Mouse (Mus musculus): ENCODE data around the gene Borcs8.

Gene Borcs8

GRCm38 (mm10) chr8:70139026-70139857 lies at the start of gene Borcs8, which contains the start of the genes Rfxank and Mef2b:
TSS of gene Borcs8 (plus strand) at chr8:70139499.
TSS of gene Rfxank (minus strand) at chr8:70139154.
TSS of gene Mef2b (plus strand) at chr8:70139711.
- peak; percentile 97 for DNase-seq (ENCODE audit: low spot score)

- DNase-seq (ENCODE audit: low spot score) = no peak
These were observed 46.5 kb upstream of the Borcs8 start for GRCm38 (mm10) chr8:70092786-70093185.

DNA sequence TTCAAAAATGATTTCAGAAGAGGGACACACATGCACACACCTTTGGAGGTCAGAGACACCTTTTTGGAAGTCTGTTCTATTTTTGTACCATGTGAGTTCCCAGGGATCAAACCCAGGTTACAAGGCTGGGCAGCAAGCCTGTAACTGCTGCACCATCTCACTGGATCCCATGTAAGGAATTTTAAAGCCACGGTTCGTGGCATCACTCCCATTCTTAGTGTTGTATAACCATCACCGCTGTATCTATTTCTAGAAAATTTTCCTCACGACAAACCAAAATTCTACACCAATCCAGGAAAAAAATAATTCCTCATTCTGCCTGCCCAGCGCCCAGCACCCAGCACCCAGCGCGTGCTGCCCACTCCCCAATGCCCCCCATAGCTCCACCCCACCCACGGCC lies 40.0 kb upstream of the Borcs8 start:
- DNase-seq (ENCODE audit: low spot score) = no peak

DNA sequence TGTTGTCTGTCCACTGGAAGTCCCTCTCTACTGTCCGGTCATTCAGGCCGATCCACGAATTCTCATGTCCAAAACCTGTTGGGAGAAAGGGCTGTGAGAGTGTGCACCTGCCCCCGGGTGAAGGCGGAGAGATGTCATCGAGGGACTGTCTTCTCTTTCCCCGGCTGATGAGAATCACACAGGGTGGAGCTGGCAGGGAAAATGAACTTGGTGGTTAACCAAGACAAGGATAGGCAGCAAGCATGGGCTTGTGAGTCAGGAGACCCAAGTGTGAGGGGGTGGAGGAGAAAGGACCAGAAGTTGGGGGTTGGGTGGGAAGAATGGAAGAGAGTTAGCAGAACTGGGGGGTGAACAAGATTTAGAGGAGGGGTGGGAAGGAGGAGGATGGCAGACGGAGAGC lies 39.1 kb upstream of the Borcs8 start:
- no peak for DNase-seq (ENCODE audit: low spot score)

- DNase-seq (ENCODE audit: low spot score) = no peak
These were observed 34.8 kb upstream of the Borcs8 start for GRCm38 (mm10) chr8:70104506-70104905.

GRCm38 (mm10) chr8:70104922-70105321 lies 34.4 kb upstream of the Borcs8 start:
- DNase-seq (ENCODE audit: low spot score) = no peak

GRCm38 (mm10) chr8:70110451-70110850 lies 28.8 kb upstream of the Borcs8 start:
- DNase-seq (ENCODE audit: low spot score) = no peak

- DNase-seq (ENCODE audit: low spot score) = no peak
These were observed 28.0 kb upstream of the Borcs8 start for GRCm38 (mm10) chr8:70111192-70111795.

DNA sequence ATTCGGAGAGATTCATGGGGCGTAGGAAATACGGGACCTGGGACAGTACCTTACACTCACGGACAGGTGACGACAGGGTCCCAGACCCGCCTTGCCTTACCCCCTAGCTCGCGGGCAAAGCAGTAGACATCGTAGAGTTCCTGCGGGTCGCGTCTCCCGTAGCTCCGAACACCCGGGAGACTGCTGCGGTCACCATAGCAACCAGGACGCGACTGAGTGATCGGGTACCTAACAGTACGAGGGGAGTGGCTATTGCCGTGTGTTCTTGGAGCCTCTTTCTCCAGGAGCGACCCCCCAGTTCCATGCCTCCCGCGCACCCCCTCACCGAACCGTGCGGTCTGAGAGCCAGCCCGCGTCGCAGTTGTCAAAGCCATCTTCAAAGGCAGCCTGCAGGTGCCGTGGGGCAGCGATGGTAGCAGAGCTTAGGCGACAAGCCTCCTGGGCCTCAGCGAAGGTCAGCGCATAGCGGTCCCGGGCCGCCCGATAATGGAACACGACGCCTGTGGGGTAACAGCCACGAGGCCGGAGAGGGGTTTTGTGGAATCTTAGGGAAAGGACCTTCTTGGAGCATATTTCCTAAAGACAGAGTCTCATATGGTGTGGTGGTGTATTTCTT lies 26.8 kb upstream of the Borcs8 start:
- no peak for DNase-seq (ENCODE audit: low spot score)

GRCm38 (mm10) chr8:70114488-70114887 lies 24.8 kb upstream of the Borcs8 start:
- no peak for DNase-seq (ENCODE audit: low spot score)

- no peak for DNase-seq (ENCODE audit: low spot score)
These were observed 24.4 kb upstream of the Borcs8 start for GRCm38 (mm10) chr8:70114892-70115291.

- DNase-seq (ENCODE audit: low spot score) = no peak
These were observed 21.7 kb upstream of the Borcs8 start for GRCm38 (mm10) chr8:70117611-70118010.

- no peak for DNase-seq (ENCODE audit: low spot score)
These were observed 20.3 kb upstream of the Borcs8 start for GRCm38 (mm10) chr8:70118726-70119700.

GRCm38 (mm10) chr8:70120667-70121066 lies 18.6 kb upstream of the Borcs8 start, which contains the start of gene Ncan:
TSS of gene Ncan (minus strand) at chr8:70120873.
- no peak for DNase-seq (ENCODE audit: low spot score)

DNA sequence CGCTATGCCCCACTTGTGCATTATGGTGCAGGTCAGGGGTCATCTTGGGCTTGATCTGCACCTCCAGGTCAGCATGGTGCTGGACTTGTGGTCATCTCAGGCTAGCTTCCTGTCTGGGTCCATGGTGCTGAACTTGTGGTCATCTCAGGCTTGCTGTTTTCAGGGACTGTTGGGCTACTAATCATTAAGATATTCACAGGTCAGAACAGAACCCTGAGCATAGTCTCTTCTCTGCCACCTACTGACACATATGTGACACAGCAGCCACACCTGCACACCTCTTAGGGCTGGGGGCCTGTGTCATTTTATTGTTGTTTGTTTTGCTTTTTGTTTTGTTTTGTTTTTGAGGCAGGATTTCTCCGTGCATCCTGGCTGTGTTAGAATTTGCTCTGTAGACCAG lies 16.4 kb upstream of the Borcs8 start:
- DNase-seq (ENCODE audit: low spot score) = no peak

GRCm38 (mm10) chr8:70124992-70125391 lies 14.3 kb upstream of the Borcs8 start:
- no peak for DNase-seq (ENCODE audit: low spot score)

DNA sequence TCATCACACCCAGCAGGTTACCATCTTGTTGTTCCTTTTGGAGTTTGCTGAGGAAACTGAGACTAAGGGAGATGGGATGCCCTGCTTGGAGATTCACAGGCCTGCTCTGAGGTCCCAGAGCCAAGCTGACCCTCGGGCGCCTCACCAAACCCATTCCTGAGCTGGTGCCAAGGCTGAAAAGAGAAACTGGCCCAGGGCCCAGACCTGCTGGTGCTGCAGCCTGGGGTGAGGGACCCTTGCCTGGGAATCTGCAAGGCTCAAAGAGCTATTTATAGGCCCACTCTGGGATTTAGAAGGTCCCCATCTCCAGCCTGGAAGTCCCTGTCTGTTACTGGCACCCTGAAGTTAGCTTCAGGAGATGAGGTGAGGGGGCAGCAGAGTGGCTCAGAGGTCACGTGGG lies 10.9 kb upstream of the Borcs8 start:
- no peak for DNase-seq (ENCODE audit: low spot score)

DNA sequence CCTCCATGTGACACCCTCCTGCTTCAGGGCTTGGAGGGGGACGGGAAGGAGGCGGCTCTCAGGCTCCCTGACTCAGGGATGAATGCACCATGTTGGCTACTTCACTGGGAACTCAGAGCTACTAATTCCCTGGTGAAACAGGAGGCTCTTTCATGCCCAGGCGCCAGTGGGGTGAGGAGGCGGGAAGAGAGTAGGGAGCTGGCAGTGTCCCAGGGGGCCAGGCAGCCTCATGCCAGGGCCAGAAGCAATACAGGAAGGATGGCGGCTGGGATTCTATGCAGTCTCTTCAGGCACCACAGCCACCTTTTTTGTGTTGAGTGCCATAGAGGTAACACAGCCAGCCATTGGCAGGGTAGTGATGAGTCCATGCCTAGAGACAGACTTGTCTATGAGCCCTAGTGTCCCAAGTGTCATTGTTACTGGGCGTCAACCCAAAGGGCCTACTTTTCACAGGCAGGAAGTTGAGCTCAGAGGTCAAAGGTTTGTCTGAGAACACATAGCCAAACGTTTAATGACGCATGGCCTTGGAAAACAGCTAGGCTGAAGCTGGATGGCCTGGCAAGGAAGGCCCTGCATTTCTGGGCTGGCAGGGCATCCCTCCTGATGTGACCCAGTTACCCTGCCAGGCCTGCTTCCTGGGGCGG lies 9.9 kb upstream of the Borcs8 start:
- no peak for DNase-seq (ENCODE audit: low spot score)

GRCm38 (mm10) chr8:70130066-70130465 lies 9.2 kb upstream of the Borcs8 start:
- no peak for DNase-seq (ENCODE audit: low spot score)

- DNase-seq (ENCODE audit: low spot score) = peak; percentile 75
These were observed 8.0 kb upstream of the Borcs8 start, which contains the start of gene Nr2c2ap for GRCm38 (mm10) chr8:70131166-70131883. TSS of gene Nr2c2ap (plus strand) at chr8:70131333.

Data from spleen, adult 12 weeks (tissue).